Mouse (Mus musculus): ENCODE data around the gene Cldn5. TPM values are rescaled to one million over a fixed set of nuclear protein-coding genes. Genes with fewer than 3 reads are reported as not detected.
A peak's percentile ranks its signal among the peaks of the same experiment; 100 is the strongest.

The Cldn5 gene
- polyA plus RNA-seq, 1 experiment from 2014 or later, result 90.7 TPM

DNA sequence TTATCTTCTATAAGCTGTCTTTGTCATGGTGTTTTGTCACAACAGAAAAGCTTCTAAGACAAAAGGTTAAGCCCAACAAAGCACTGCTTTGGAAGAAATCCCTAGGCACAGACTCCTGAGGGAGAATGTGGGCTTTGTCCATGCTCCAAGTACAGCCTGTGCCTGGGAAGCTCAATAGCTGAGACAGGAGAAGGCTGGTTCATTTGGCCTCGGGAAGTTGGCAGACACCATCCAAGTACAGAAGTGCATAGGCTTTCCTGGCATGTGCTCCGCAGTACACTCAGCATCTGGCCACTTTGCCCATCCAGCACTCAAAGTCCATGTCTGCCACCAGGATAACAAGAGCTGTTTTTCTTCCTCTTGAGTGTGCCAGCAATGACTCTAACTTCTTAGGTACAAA lies 29.1 kb downstream of the Cldn5 start:
- ATAC-seq, result no peak
- Histone ChIP-seq H3K9me3 (ENCODE audit: control insufficient read depth, low read length) (no peaks in the 10 kb centered on the region), H3K4me1 (replicated peaks; ENCODE audit: control insufficient read depth, insufficient read depth, low read length) (no peaks in the 10 kb centered on the region), H3K27me3 (replicated peaks; ENCODE audit: control insufficient read depth, insufficient read depth, low read length) (no peaks in the 10 kb centered on the region), H3K4me2 (ENCODE audit: low read length) (no peak overlapping the region), H3K9ac (replicated peaks; ENCODE audit: low read depth, low read length) (no peak overlapping the region), H3K4me3 (replicated peaks; ENCODE audit: low read length) (no peak overlapping the region), H3K27ac (ENCODE audit: low read length) (no peak overlapping the region), H3K36me3 (ENCODE audit: control insufficient read depth, insufficient read depth) (0 out of 2 replicates have a peak, but pooled peaks cover 9% of the 10 kb centered on the region)
- 84% methylated on average over 2 of the region's 2 CpGs for WGBS

DNA sequence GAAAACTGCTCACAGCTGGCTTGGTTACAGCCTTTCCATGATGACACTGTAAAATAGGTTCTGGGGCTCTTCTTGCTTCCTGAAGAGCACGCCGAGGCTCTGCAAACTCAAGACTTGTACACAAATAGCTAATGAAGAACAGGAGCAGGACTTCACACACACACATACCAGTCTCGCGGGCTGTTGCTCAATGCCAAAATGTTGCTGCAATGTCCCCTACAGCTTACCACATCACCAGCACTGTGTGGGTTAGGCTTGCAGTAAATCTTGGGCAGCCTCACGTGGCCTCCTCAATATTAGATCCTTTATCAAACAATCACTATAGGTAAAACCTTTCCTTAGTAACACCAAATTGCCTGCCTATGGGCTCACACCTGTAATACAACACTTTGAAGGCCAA lies 32.4 kb downstream of the Cldn5 start:
- Histone ChIP-seq H3K9ac (replicated peaks; ENCODE audit: low read depth, low read length) (no peak overlapping the region), H3K4me3 (replicated peaks; ENCODE audit: low read length) (no peak overlapping the region), H3K9me3 (ENCODE audit: control insufficient read depth, low read length) (no peaks in the 10 kb centered on the region), H3K36me3 (ENCODE audit: control insufficient read depth, insufficient read depth) (0 out of 2 replicates have a peak, but pooled peaks cover 9% of the 10 kb centered on the region), H3K27ac (ENCODE audit: low read length) (no peak overlapping the region), H3K27me3 (replicated peaks; ENCODE audit: control insufficient read depth, insufficient read depth, low read length) (no peaks in the 10 kb centered on the region), H3K4me2 (ENCODE audit: low read length) (no peak overlapping the region), H3K4me1 (replicated peaks; ENCODE audit: control insufficient read depth, insufficient read depth, low read length) (peaks cover 11% of the 10 kb centered on the region)
- 94% methylated on average over 5 of the region's 5 CpGs for WGBS
- ATAC-seq, result no peak

GRCm38 (mm10) chr16:18811032-18811431 lies 34.4 kb downstream of the Cldn5 start:
- H3K27me3 ChIP-seq (replicated peaks; ENCODE audit: control insufficient read depth, insufficient read depth, low read length), result no peaks in the 10 kb centered on the region
- H3K36me3 ChIP-seq (ENCODE audit: control insufficient read depth, insufficient read depth), result peaks cover 11% of the 10 kb centered on the region; the same call in 1 of the 2 replicates
- peaks cover 11% of the 10 kb centered on the region for H3K4me1 ChIP-seq (replicated peaks; ENCODE audit: control insufficient read depth, insufficient read depth, low read length)
- peak overlapping the region; percentile 81 for H3K9ac ChIP-seq (replicated peaks; ENCODE audit: low read depth, low read length)
- ATAC-seq, result no peak
- no peaks in the 10 kb centered on the region for H3K9me3 ChIP-seq (ENCODE audit: control insufficient read depth, low read length)
- peak overlapping the region; percentile 92 for H3K4me3 ChIP-seq (replicated peaks; ENCODE audit: low read length)
- 9% methylated on average over 5 of the region's 5 CpGs for WGBS
- H3K4me2 ChIP-seq (ENCODE audit: low read length), result peak overlapping the region; percentile 86
- H3K27ac ChIP-seq (ENCODE audit: low read length), result no peak overlapping the region

DNA sequence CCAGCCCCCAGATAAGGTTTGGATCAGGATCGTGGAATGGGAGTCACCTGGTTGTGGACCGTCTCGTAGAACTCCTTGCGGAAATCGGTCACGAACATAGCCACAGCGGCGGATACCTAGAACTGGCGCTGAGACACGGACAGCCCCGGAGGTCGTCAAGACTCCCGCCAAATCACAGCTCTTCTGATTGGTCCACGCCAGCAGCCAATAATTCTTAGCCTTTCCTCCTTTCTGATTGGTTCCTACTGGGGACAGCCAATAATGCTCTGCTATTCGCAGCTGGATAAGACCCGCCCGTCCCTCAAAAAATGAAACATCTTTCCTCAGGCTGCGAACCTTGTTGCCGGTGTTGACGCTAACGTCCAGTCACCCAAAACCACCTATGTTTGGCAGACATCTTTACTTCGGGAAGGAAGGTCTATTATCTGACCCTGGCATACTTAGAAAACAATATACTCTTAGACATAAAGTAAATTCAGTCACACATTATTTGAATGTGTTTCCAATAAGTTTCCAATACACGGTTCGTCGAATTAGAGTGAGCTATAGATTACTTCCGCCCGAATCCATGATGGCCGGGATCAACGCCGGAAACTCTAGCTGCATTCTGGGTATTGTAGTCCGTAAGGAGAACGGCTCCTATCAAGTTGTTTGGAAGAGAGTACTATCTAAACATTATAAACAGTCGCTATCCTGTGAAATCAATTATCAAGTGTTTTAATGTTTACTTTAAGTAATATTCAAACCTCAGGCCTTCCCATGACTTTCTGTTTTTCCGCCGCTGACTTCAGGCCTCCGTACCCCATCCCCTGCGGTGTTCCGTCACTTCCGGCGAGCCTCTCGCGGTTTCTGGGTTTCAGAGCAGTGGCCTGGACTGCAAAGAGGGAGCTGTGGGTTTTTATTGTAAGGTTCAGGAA lies 35.1 kb downstream of the Cldn5 start, which contains the start of the genes Ufd1 and Cdc45:
Ufd1 (plus strand) TSS at position 312 of the 917 bp plus-strand sequence.
Cdc45 (minus strand) TSS at position 520 of the 917 bp plus-strand sequence.
- peak within 1 kb of the TSS; percentile 92 for H3K4me3 ChIP-seq (replicated peaks; ENCODE audit: low read length)
- H3K9ac ChIP-seq (replicated peaks; ENCODE audit: low read depth, low read length), result peak within 1 kb of the TSS; percentile 81
- H3K9me3 ChIP-seq (ENCODE audit: control insufficient read depth, low read length), result no peaks in the 10 kb centered on the region
- peaks cover 11% of the 10 kb centered on the region for H3K4me1 ChIP-seq (replicated peaks; ENCODE audit: control insufficient read depth, insufficient read depth, low read length)
- H3K4me2 ChIP-seq (ENCODE audit: low read length), result peak within 1 kb of the TSS; percentile 86
- peaks cover 13% of the 10 kb centered on the region; the same call in 1 of the 2 replicates for H3K36me3 ChIP-seq (ENCODE audit: control insufficient read depth, insufficient read depth)
- ATAC-seq, result peak; percentile 97
- under 1% methylated on average over 42 of the region's 42 CpGs for WGBS
- no peaks in the 10 kb centered on the region for H3K27me3 ChIP-seq (replicated peaks; ENCODE audit: control insufficient read depth, insufficient read depth, low read length)
- peak within 1 kb of the TSS; percentile 77 for H3K27ac ChIP-seq (ENCODE audit: low read length)

DNA sequence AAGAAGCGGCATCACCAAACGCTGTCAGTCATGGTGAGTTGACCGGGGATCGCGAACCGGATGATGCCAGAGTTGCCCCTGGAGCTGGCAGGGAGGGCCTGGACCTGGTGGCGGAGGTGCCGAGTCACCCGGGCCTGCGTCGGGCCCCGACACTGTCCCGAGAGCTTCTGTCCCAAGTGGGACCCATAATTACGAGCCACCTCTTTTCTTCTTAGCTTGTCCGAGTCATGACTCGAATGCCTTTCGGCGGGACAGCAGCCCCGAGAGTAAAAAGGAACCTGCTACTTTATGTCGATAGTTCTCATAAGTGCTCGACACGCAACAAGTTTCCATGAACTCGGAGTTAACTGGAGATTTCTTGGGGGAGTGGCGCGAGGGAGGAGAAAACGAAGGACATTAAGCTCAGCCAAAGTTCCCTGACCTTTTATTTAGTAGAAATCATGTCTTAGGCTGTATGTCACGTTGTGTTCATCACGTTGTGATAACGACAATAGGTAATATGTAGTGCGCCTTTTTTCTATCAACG lies 35.8 kb downstream of the Cldn5 start:
- Histone ChIP-seq H3K27me3 (replicated peaks; ENCODE audit: control insufficient read depth, insufficient read depth, low read length) (no peaks in the 10 kb centered on the region), H3K27ac (ENCODE audit: low read length) (peak overlapping the region; percentile 60), H3K9me3 (ENCODE audit: control insufficient read depth, low read length) (no peaks in the 10 kb centered on the region), H3K9ac (replicated peaks; ENCODE audit: low read depth, low read length) (peak overlapping the region; percentile 81), H3K36me3 (ENCODE audit: control insufficient read depth, insufficient read depth) (peaks cover 13% of the 10 kb centered on the region; the same call in 1 of the 2 replicates), H3K4me1 (replicated peaks; ENCODE audit: control insufficient read depth, insufficient read depth, low read length) (peaks cover 11% of the 10 kb centered on the region), H3K4me3 (replicated peaks; ENCODE audit: low read length) (peak overlapping the region; percentile 92), H3K4me2 (ENCODE audit: low read length) (peak overlapping the region; percentile 69)
- ATAC-seq, result peak; percentile 41
- 2% methylated on average over 31 of the region's 31 CpGs for WGBS

GRCm38 (mm10) chr16:18822356-18822755 lies 45.7 kb downstream of the Cldn5 start:
- Histone ChIP-seq H3K27ac (ENCODE audit: low read length) (no peak overlapping the region), H3K27me3 (replicated peaks; ENCODE audit: control insufficient read depth, insufficient read depth, low read length) (no peaks in the 10 kb centered on the region), H3K4me1 (replicated peaks; ENCODE audit: control insufficient read depth, insufficient read depth, low read length) (no peaks in the 10 kb centered on the region), H3K9me3 (ENCODE audit: control insufficient read depth, low read length) (no peaks in the 10 kb centered on the region), H3K36me3 (ENCODE audit: control insufficient read depth, insufficient read depth) (peaks cover 59% of the 10 kb centered on the region), H3K4me2 (ENCODE audit: low read length) (no peak overlapping the region), H3K4me3 (replicated peaks; ENCODE audit: low read length) (no peak overlapping the region), H3K9ac (replicated peaks; ENCODE audit: low read depth, low read length) (no peak overlapping the region)
- no peak for ATAC-seq
- WGBS, result 84% methylated on average over 1 of the region's 1 CpGs

GRCm38 (mm10) chr16:18822925-18823324 lies 46.3 kb downstream of the Cldn5 start:
- Histone ChIP-seq H3K36me3 (ENCODE audit: control insufficient read depth, insufficient read depth) (peaks cover 64% of the 10 kb centered on the region), H3K4me1 (replicated peaks; ENCODE audit: control insufficient read depth, insufficient read depth, low read length) (no peaks in the 10 kb centered on the region), H3K27me3 (replicated peaks; ENCODE audit: control insufficient read depth, insufficient read depth, low read length) (no peaks in the 10 kb centered on the region), H3K9me3 (ENCODE audit: control insufficient read depth, low read length) (no peaks in the 10 kb centered on the region), H3K4me2 (ENCODE audit: low read length) (no peak overlapping the region), H3K9ac (replicated peaks; ENCODE audit: low read depth, low read length) (no peak overlapping the region), H3K4me3 (replicated peaks; ENCODE audit: low read length) (no peak overlapping the region), H3K27ac (ENCODE audit: low read length) (no peak overlapping the region)
- ATAC-seq, result no peak
- WGBS, result 65% methylated on average over 4 of the region's 4 CpGs

Other genes starting within 250 kb of the Cldn5 start
- gene Tbx1, start 186.2 kb upstream of the Cldn5 start, polyA plus RNA-seq (2015; fragmentation: Nextera tagmentation; extraction: Ambion mirVana), result 0.28 and 0.56 TPM in 2 replicates
- gene Gp1bb, start 154.4 kb upstream of the Cldn5 start, polyA plus RNA-seq (2015; fragmentation: Nextera tagmentation; extraction: Ambion mirVana), result 8.0 and 9.5 TPM in 2 replicates
- 16.9 and 23.4 TPM in 2 replicates for gene Gm49601, start 150.4 kb upstream of the Cldn5 start, polyA plus RNA-seq (2015; fragmentation: Nextera tagmentation; extraction: Ambion mirVana)
- 216 and 228 TPM in 2 replicates for gene Sept5, start 146.9 kb upstream of the Cldn5 start, polyA plus RNA-seq (2015; fragmentation: Nextera tagmentation; extraction: Ambion mirVana)
- 115 and 130 TPM in 2 replicates for gene Ufd1, start 34.9 kb downstream of the Cldn5 start, polyA plus RNA-seq (2015; fragmentation: Nextera tagmentation; extraction: Ambion mirVana)
- 21.1 and 23.7 TPM in 2 replicates for gene Cdc45, start 35.1 kb downstream of the Cldn5 start, polyA plus RNA-seq (2015; fragmentation: Nextera tagmentation; extraction: Ambion mirVana)
- gene 2510002D24Rik, start 59.7 kb downstream of the Cldn5 start, polyA plus RNA-seq (2015; fragmentation: Nextera tagmentation; extraction: Ambion mirVana), result 27.8 and 32.5 TPM in 2 replicates
- gene Gm28539, start 59.7 kb downstream of the Cldn5 start, polyA plus RNA-seq (2015; fragmentation: Nextera tagmentation; extraction: Ambion mirVana), result not detected in 2 replicates
- 60.5 and 71.3 TPM in 2 replicates for gene Mrpl40, start 100.0 kb downstream of the Cldn5 start, polyA plus RNA-seq (2015; fragmentation: Nextera tagmentation; extraction: Ambion mirVana)
- 20.2 and 23.1 TPM in 2 replicates for gene Hira, start 100.2 kb downstream of the Cldn5 start, polyA plus RNA-seq (2015; fragmentation: Nextera tagmentation; extraction: Ambion mirVana)